Mouse (Mus musculus): ENCODE measurements around the gene Dglucy. TPM values are rescaled to one million over a fixed set of nuclear protein-coding genes. Genes with fewer than 3 reads are reported as not detected.

Dglucy gene
- polyA plus RNA-seq, 1 experiment from 2014 or later: 2.8 TPM

- Histone ChIP-seq H3K9me3 (ENCODE audit: control insufficient read depth, low read length) (no peaks in the 10 kb centered on the region), H3K4me1 (replicated peaks; ENCODE audit: control insufficient read depth, insufficient read depth) (no peaks in the 10 kb centered on the region), H3K4me3 (ENCODE audit: low read depth, low read length) (no peak overlapping the region), H3K36me3 (ENCODE audit: control insufficient read depth, insufficient read depth, low read length) (no peaks in the 10 kb centered on the region), H3K27ac (replicated peaks) (no peak overlapping the region), H3K27me3 (ENCODE audit: control insufficient read depth, insufficient read depth, low read length) (no peaks in the 10 kb centered on the region; the same call in 1 of the 2 replicates), H3K4me2 (replicated peaks; ENCODE audit: low read depth) (no peak overlapping the region), H3K9ac (ENCODE audit: low read length) (no peak overlapping the region)
- ATAC-seq (ENCODE audit: low FRiP score, low TSS enrichment) (no peak), DNase-seq (ENCODE audit: low spot score) (no peak)
- no peak for TF ChIP-seq CTCF (IDR thresholded peaks at IDR 0.05; ENCODE audit: low read depth)
- TF ChIP-seq EP300 (optimal IDR thresholded peaks at IDR 0.05): no peak
- WGBS: 95% methylated on average over 3 of the region's 3 CpGs
Observed at GRCm38 (mm10) chr12:100885585-100885984, 106.7 kb downstream of the Dglucy start.

- H3K9me3 ChIP-seq (ENCODE audit: control insufficient read depth, low read length): no peaks in the 10 kb centered on the region
- H3K27ac ChIP-seq (replicated peaks): no peak overlapping the region
- no peaks in the 10 kb centered on the region for H3K36me3 ChIP-seq (ENCODE audit: control insufficient read depth, insufficient read depth, low read length)
- TF ChIP-seq CTCF (IDR thresholded peaks at IDR 0.05; ENCODE audit: low read depth): no peak
- TF ChIP-seq EP300 (optimal IDR thresholded peaks at IDR 0.05): no peak
- H3K27me3 ChIP-seq (ENCODE audit: control insufficient read depth, insufficient read depth, low read length): no peaks in the 10 kb centered on the region; the same call in 1 of the 2 replicates
- H3K4me3 ChIP-seq (ENCODE audit: low read depth, low read length): no peak overlapping the region
- no peaks in the 10 kb centered on the region for H3K4me1 ChIP-seq (replicated peaks; ENCODE audit: control insufficient read depth, insufficient read depth)
- no peak overlapping the region for H3K9ac ChIP-seq (ENCODE audit: low read length)
- no peak for ATAC-seq (ENCODE audit: low FRiP score, low TSS enrichment)
- no peak overlapping the region for H3K4me2 ChIP-seq (replicated peaks; ENCODE audit: low read depth)
- DNase-seq (ENCODE audit: low spot score): no peak
- 84% methylated on average over 4 of the region's 4 CpGs for WGBS
Observed at GRCm38 (mm10) chr12:100886877-100887276, 108.0 kb downstream of the Dglucy start.

GRCm38 (mm10) chr12:100887801-100888258 lies 109.0 kb downstream of the Dglucy start:
- ATAC-seq (ENCODE audit: low FRiP score, low TSS enrichment) (peak; percentile 67; the same call in 1 of the 2 replicates), DNase-seq (ENCODE audit: low spot score) (peak; percentile 32)
- Histone ChIP-seq H3K9me3 (ENCODE audit: control insufficient read depth, low read length) (no peaks in the 10 kb centered on the region), H3K36me3 (ENCODE audit: control insufficient read depth, insufficient read depth, low read length) (no peaks in the 10 kb centered on the region), H3K4me2 (replicated peaks; ENCODE audit: low read depth) (no peak overlapping the region), H3K9ac (ENCODE audit: low read length) (no peak overlapping the region), H3K4me3 (ENCODE audit: low read depth, low read length) (no peak overlapping the region), H3K27me3 (ENCODE audit: control insufficient read depth, insufficient read depth, low read length) (no peaks in the 10 kb centered on the region; the same call in 1 of the 2 replicates), H3K27ac (replicated peaks) (no peak overlapping the region), H3K4me1 (replicated peaks; ENCODE audit: control insufficient read depth, insufficient read depth) (no peaks in the 10 kb centered on the region)
- whole genome bisulfite sequencing: 18% methylated on average over 12 of the region's 12 CpGs
- TF ChIP-seq CTCF (IDR thresholded peaks at IDR 0.05; ENCODE audit: low read depth) (peak; percentile 25; the same call in 1 of the 2 replicates), EP300 (optimal IDR thresholded peaks at IDR 0.05) (no peak)

- 78% methylated on average over 3 of the region's 3 CpGs for WGBS
- TF ChIP-seq CTCF (IDR thresholded peaks at IDR 0.05; ENCODE audit: low read depth): no peak
- no peak for TF ChIP-seq EP300 (optimal IDR thresholded peaks at IDR 0.05)
- Histone ChIP-seq H3K4me2 (replicated peaks; ENCODE audit: low read depth) (no peak overlapping the region), H3K9me3 (ENCODE audit: control insufficient read depth, low read length) (no peaks in the 10 kb centered on the region), H3K27me3 (ENCODE audit: control insufficient read depth, insufficient read depth, low read length) (no peaks in the 10 kb centered on the region; the same call in 1 of the 2 replicates), H3K36me3 (ENCODE audit: control insufficient read depth, insufficient read depth, low read length) (no peaks in the 10 kb centered on the region), H3K4me3 (ENCODE audit: low read depth, low read length) (no peak overlapping the region), H3K27ac (replicated peaks) (no peak overlapping the region), H3K9ac (ENCODE audit: low read length) (no peak overlapping the region), H3K4me1 (replicated peaks; ENCODE audit: control insufficient read depth, insufficient read depth) (no peaks in the 10 kb centered on the region)
- DNase-seq (ENCODE audit: low spot score) (no peak), ATAC-seq (ENCODE audit: low FRiP score, low TSS enrichment) (no peak)
Observed at GRCm38 (mm10) chr12:100890548-100890947, 111.7 kb downstream of the Dglucy start.

- Histone ChIP-seq H3K36me3 (ENCODE audit: control insufficient read depth, insufficient read depth, low read length) (no peaks in the 10 kb centered on the region), H3K27me3 (ENCODE audit: control insufficient read depth, insufficient read depth, low read length) (peaks cover 5% of the 10 kb centered on the region; the same call in 1 of the 2 replicates), H3K4me2 (replicated peaks; ENCODE audit: low read depth) (no peak overlapping the region), H3K27ac (replicated peaks) (no peak overlapping the region), H3K9ac (ENCODE audit: low read length) (no peak overlapping the region), H3K4me3 (ENCODE audit: low read depth, low read length) (no peak overlapping the region), H3K4me1 (replicated peaks; ENCODE audit: control insufficient read depth, insufficient read depth) (no peaks in the 10 kb centered on the region), H3K9me3 (ENCODE audit: control insufficient read depth, low read length) (no peaks in the 10 kb centered on the region)
- TF ChIP-seq EP300 (optimal IDR thresholded peaks at IDR 0.05) (no peak), CTCF (IDR thresholded peaks at IDR 0.05; ENCODE audit: low read depth) (no peak)
- WGBS: 7% methylated on average over 2 of the region's 2 CpGs
- DNase-seq (ENCODE audit: low spot score) (no peak), ATAC-seq (ENCODE audit: low FRiP score, low TSS enrichment) (no peak)
Observed at GRCm38 (mm10) chr12:100895504-100895903, 116.6 kb downstream of the Dglucy start.

- Histone ChIP-seq H3K4me2 (replicated peaks; ENCODE audit: low read depth) (no peak overlapping the region), H3K4me3 (ENCODE audit: low read depth, low read length) (no peak overlapping the region), H3K9me3 (ENCODE audit: control insufficient read depth, low read length) (no peaks in the 10 kb centered on the region), H3K9ac (ENCODE audit: low read length) (no peak overlapping the region), H3K36me3 (ENCODE audit: control insufficient read depth, insufficient read depth, low read length) (no peaks in the 10 kb centered on the region), H3K27me3 (ENCODE audit: control insufficient read depth, insufficient read depth, low read length) (peaks cover 5% of the 10 kb centered on the region; the same call in 1 of the 2 replicates), H3K4me1 (replicated peaks; ENCODE audit: control insufficient read depth, insufficient read depth) (no peaks in the 10 kb centered on the region), H3K27ac (replicated peaks) (no peak overlapping the region)
- ATAC-seq (ENCODE audit: low FRiP score, low TSS enrichment): no peak
- no peak for DNase-seq (ENCODE audit: low spot score)
- WGBS: 23% methylated on average over 3 of the region's 3 CpGs
- no peak for TF ChIP-seq EP300 (optimal IDR thresholded peaks at IDR 0.05)
- no peak for TF ChIP-seq CTCF (IDR thresholded peaks at IDR 0.05; ENCODE audit: low read depth)
Observed at GRCm38 (mm10) chr12:100896661-100897060, 117.8 kb downstream of the Dglucy start.

All from stomach, postnatal 0 days (tissue).